Mouse (Mus musculus) left cerebral cortex, adult 9 months (tissue): ENCODE measurements around the gene S1pr1.

Experiments
- DNase-seq, 2 experiments: peaks; one replicate each; pipeline ENCODE4 v3.0.0; 2022; ENCODE audit warnings: low spot score in 2 of 2

The S1pr1 gene

GRCm38 (mm10) chr3:115673663-115674157, 41.2 kb downstream of the S1pr1 start:
- DNase-seq, result no peak

GRCm38 (mm10) chr3:115672965-115673662, 41.8 kb downstream of the S1pr1 start:
- no peak for DNase-seq

- no peak for DNase-seq
Observed at GRCm38 (mm10) chr3:115669230-115669629, 45.6 kb downstream of the S1pr1 start.

GRCm38 (mm10) chr3:115667182-115667581, 47.7 kb downstream of the S1pr1 start:
- no peak for DNase-seq

GRCm38 (mm10) chr3:115666547-115666946, 48.3 kb downstream of the S1pr1 start:
- DNase-seq, result no peak

GRCm38 (mm10) chr3:115664497-115664896, 50.4 kb downstream of the S1pr1 start:
- no peak for DNase-seq

GRCm38 (mm10) chr3:115660701-115661460, 54.0 kb downstream of the S1pr1 start:
- peak in 1 of 2 experiments; percentile 83 for DNase-seq
